Mouse (Mus musculus) erythroblast, adult 5-6 weeks (primary cell): ENCODE results near the gene Pld3. TPM values are rescaled to one million over a fixed set of nuclear protein-coding genes. Genes with fewer than 3 reads are reported as not detected.

ENCODE experiments used
- ATAC-seq: replicated peaks from 2 replicates; pipeline ENCODE4 v1.8.0; 2016; ENCODE audit warnings: moderate number of reproducible peaks, mild to moderate bottlenecking, moderate TSS enrichment, inconsistent platforms; ENCODE audit not compliant: poor library complexity, low FRiP score, severe bottlenecking
- total RNA-seq, 2 experiments: library from RNA; stranded (forward) in 1 of 2; stranded (reverse) in 1 of 2; fragments of 150-400 nt in 1 of 2; fragments of 200-764, 138-1000 nt in 1 of 2; gene quantifications; 2 replicates each; pipeline versions ENCODE4 v1.2.3 to v1.2.4; 2015 to 2017; ENCODE audit warnings: low replicate concordance in 2 of 2

The Pld3 gene
- total RNA-seq, 2 experiments from 2014 or later: 84.7 to 139 TPM

GRCm38 (mm10) chr7:27572133-27572532, 19.1 kb upstream of the Pld3 start:
- no peak for ATAC-seq

- no peak for ATAC-seq
Observed at GRCm38 (mm10) chr7:27569580-27570224, 16.7 kb upstream of the Pld3 start.

- no peak for ATAC-seq
Observed at GRCm38 (mm10) chr7:27560978-27561377, 8.0 kb upstream of the Pld3 start.

- 0 out of 2 replicates have a peak, but pooled peaks have one; percentile 14 for ATAC-seq
Observed at GRCm38 (mm10) chr7:27560291-27560887, 7.4 kb upstream of the Pld3 start.

- no peak for ATAC-seq
Observed at GRCm38 (mm10) chr7:27552070-27552469, 948 bp downstream of the Pld3 start.

GRCm38 (mm10) chr7:27549597-27549996, 3.4 kb downstream of the Pld3 start:
- no peak for ATAC-seq

- no peak for ATAC-seq
Observed at GRCm38 (mm10) chr7:27544675-27545370, 8.2 kb downstream of the Pld3 start.

GRCm38 (mm10) chr7:27543851-27544250, 9.2 kb downstream of the Pld3 start:
- no peak for ATAC-seq

- ATAC-seq: no peak
Observed at GRCm38 (mm10) chr7:27543065-27543464, 10.0 kb downstream of the Pld3 start.

GRCm38 (mm10) chr7:27542392-27543033, 10.5 kb downstream of the Pld3 start:
- ATAC-seq: peak; percentile 78

- ATAC-seq: no peak
Observed at GRCm38 (mm10) chr7:27541922-27542321, 11.1 kb downstream of the Pld3 start.

GRCm38 (mm10) chr7:27541431-27541830, 11.6 kb downstream of the Pld3 start:
- peak; percentile 12 for ATAC-seq

- ATAC-seq: 0 out of 2 replicates have a peak, but pooled peaks have one; percentile 0
Observed at GRCm38 (mm10) chr7:27540935-27541334, 12.1 kb downstream of the Pld3 start.

- peak; percentile 78 for ATAC-seq
Observed at GRCm38 (mm10) chr7:27540521-27540920, 12.5 kb downstream of the Pld3 start.

- no peak for ATAC-seq
Observed at GRCm38 (mm10) chr7:27538797-27539196, 14.2 kb downstream of the Pld3 start.

GRCm38 (mm10) chr7:27537998-27538397, 15.0 kb downstream of the Pld3 start:
- ATAC-seq: no peak

- ATAC-seq: no peak
Observed at GRCm38 (mm10) chr7:27536618-27537017, 16.4 kb downstream of the Pld3 start.

- ATAC-seq: peak; percentile 72
Observed at GRCm38 (mm10) chr7:27535386-27535785, 17.6 kb downstream of the Pld3 start.

- ATAC-seq: no peak
Observed at GRCm38 (mm10) chr7:27532480-27533050, 20.5 kb downstream of the Pld3 start.

GRCm38 (mm10) chr7:27531707-27532106, 21.3 kb downstream of the Pld3 start:
- ATAC-seq: no peak
